Mouse (Mus musculus) lung, postnatal 0 days (tissue): ENCODE data around the gene Gm28047.

Source experiments
- CTCF ChIP-seq: IDR thresholded peaks from 2 replicates; pipeline ENCODE4 v1.5.1; 2016; ENCODE audit warnings: antibody characterized with exemption, mild to moderate bottlenecking
- EP300 ChIP-seq: IDR thresholded peaks from 2 replicates; pipeline ENCODE4 v1.6.1; 2016; ENCODE audit warnings: antibody characterized with exemption, mild to moderate bottlenecking, control low read depth

- no peak for TF ChIP-seq CTCF
- TF ChIP-seq EP300: no peak
These were observed 30.7 kb downstream of the Gm28047 start for GRCm38 (mm10) chr15:102593996-102594656.
